Mouse (Mus musculus) cerebellum, postnatal 36 days (tissue): ENCODE results near the gene Gm47995.
"Not testable (repeated sequence)": the region's sequence is repeated elsewhere in the genome, so short reads cannot be mapped to it uniquely, and the experiment has no call there.

Experiments
- DNase-seq, 2 experiments: peaks; one replicate each; pipeline ENCODE4 v3.0.0; 2021 to 2022; ENCODE audit warnings: mixed read lengths in 2 of 2

Gm47995 gene

DNA sequence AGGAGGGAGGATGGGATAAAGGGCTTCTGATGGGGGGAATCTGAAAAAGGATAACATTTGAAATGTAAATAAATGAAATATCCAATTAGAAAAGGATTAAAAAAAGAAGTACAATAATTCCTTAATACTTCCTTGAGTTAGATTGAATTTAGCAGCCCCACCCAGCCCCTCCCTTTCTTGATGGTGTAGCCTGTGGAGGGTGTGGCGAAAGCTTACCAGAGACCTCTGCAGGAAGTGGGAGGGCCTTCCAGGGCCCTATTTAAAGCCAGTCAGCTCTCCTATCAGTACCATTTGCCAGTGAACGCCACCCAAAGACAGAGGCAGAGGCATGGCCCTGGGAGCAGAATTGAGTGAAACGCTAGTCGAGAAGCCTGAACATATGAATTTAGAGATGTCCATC lies at the start of gene Gm47995:
Gm47995 (plus strand) TSS at position 329 of the 400 bp plus-strand sequence.
- DNase-seq: not testable (repeated sequence)

DNA sequence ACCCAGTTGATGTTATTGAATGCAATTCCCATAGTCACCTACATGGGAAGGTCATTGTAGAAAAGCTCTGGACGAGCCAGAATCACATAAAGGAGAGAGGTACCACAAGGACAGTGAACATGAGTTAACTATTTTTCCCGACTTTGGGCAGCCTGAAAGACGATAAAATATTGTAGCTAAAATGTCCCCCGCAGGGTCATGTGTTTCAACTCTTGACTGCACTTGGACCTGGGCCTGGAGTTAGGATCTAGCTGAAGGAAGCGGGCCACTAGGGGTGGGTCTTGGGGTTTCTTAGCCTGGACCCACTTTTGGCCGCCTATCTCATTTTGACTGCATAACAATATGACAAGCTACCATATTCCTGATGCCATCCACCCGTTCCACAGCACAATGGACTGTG lies 48.0 kb upstream of the Gm47995 start:
- DNase-seq: no peak

DNA sequence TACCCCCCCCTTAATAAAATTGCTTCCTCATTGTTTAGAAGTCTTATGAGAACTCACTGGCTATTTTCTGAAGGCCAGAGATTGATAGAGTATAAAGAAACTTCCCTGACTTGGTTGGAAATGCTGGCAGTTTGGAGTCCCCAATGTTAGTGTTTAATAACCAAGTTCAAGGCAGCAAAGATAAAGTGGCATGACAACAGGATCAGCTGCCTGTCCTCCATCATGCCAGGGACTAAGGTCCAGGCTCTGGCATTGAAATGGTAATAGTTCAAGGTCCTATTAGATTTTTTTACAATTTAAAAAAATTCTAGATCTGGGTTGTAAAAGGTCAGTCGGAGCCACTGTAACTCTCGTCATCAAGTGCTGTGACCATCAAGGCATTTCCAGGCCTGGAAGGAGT lies 47.2 kb upstream of the Gm47995 start:
- DNase-seq: no peak

DNA sequence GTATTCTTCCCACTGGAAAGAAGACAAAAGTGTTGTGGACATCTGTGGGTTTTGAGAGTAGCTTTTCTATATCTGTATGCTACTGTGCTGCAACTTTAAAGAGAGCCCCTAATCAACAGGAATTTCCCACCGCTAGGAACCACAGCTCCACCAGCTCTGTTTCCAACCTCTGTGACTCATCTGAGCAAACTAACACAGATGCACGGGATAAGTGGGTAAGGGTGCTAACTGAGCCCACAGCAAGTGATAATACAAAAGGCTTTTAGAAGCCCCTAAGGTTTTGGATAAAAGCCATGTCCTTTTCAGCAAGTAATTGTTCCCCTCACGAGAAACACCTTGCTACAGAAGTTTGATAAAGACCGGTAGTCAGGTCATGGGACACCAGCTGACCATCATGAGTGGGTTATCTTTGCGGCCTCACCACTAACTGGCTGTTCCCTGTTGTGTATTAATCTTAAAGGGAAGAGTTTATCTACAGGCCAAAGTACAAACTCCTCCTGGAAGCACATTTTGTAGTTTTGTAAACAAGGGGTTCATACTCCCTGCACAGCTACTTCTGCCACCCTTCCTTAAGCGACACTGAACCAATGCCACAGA lies 45.1 kb upstream of the Gm47995 start:
- no peak for DNase-seq

DNA sequence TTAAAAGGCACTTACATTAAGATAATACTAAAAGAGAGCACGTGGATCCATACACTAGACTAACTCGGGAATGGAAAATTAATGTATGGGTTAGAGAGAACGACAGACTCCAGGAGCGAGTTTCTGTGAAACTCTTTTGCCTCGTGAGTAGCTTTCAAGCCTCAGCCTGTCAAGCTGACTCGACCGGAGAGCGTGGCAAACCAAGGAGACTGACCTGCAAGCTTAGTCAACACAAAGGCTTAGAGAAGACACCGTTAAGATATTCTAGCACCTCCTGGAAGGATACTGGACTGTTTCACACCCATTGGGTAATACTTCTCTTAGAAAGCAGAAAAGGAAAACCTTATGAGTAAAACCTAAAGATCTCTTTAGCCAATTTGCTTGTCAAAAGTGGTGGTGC lies 44.1 kb upstream of the Gm47995 start:
- DNase-seq: not testable (repeated sequence)

DNA sequence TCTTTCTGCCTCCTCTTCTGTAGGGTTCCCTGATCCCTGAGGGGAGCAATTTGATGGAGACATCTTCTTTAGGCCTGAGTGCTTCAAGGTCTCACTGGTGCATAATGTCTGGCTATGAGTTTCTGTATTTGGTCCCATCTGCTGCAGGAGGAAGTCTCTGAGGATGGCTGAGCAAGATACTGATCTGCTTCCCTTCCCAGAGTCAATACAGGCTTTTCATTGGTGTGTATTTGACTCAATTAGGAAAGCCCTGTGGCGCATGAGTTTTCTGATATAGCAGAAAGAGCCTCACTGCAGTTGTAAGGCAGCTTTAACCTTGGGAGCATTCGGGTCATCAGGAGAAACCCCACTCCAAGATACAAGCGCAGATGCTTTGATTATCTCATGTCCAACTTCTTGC lies 42.1 kb upstream of the Gm47995 start:
- no peak for DNase-seq

DNA sequence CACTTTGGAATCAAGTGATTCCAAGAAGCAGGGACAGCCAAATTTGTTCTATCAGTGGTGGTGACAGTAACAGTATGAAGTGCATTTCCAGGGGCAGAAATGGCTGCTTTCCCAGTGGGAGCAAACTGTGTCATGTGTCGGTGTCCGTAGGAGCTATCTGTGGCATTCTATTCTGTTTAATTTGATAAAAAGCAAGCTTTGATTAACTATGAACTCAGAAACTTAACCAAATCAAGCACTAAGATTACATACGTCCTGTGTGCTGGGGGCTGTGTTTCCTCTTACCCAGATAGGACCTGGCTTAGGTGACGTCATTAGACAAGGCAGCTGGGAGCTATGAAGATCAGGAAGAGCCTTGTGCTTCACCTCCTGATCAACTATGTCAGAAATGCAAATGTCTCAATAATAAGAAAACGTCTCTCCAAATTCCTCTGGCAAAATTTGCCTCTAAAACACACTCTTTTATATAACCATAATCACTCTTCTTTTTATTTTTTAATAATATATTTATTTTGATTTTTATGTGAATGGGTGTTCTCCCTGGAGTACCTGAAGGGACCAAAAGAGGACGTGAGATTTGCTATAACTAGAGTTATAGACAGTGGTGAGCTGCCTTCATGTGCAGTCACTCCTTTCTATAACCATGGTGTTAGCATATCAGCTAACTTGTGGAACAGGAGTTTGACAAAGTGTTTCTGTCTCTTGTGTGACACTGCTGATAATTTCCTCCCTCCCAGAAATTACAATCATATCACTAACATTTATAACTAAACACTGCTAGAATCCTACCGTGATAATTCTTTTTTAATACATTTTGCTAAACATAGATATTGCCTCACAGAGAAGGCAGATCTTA lies 41.2 kb upstream of the Gm47995 start:
- DNase-seq: no peak

DNA sequence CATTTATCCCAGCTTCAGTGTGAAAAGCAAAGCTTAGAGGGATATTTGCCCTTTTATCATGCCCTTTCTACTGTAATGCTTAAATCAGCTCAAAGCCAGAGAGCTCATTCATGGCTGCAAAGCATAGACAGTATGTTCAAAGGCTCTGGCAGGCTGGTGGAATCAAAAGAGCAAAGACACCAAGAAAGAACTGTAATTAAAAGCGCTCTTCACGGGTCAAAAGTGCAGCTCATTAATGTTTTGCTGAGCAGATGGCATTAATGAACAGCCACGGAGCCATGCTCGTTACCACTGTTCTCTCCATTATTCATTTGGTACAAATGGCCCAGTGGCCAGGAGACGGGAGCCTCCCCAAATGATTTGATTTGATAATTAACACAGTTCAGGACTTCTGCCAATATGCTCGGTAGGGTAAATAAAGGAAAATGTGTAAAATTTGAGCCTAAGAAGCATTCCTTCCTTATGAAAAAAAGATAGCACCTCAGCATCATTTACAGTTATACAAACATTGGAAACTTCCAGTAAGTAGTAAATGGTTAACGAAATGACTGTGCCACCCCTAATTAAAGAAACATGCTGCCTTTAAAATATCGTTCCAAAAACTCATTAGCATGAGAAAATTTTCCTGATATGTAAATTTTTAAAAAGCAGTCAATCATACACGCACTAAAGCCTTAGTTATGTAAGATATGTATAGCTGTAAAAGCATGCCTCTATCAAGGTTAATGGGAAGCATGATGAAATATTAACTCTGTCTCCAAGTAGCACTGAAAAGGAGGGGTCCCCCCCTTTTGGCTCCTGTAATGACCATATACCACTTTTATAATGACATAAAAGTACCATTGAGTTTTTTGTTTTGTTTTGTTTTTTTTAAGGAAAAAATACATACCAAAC lies 40.0 kb upstream of the Gm47995 start:
- no peak for DNase-seq

DNA sequence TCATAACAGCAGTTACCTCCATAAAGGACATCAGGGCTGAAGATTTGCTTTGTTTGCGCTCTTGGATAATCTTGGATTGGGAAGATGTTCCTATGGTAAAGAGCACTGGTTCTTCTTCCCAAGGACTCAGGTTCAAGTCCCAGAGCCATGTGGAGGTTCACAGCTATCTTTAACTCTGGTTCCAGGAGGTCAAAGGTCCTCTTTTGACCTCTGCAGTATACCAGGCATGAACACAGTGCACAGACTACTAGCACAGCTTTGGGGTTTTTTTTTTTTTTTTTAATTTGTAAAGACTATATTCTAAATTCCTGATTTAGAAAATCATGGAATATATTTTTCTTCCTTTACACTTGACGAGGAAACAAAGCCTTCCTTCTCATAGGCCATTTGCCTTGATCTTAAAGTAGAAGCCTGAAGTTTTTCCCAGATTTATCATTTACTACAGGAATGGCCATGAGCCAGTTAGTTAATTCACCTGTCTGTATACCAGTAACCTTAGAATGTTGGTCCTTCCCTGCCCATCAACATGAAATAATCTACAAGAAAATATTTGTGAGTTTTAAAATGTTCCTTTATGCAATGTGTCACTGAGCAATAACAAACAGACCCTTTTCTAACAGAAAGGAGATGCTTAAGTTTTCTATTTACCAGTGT lies 39.3 kb upstream of the Gm47995 start:
- DNase-seq: no peak

DNA sequence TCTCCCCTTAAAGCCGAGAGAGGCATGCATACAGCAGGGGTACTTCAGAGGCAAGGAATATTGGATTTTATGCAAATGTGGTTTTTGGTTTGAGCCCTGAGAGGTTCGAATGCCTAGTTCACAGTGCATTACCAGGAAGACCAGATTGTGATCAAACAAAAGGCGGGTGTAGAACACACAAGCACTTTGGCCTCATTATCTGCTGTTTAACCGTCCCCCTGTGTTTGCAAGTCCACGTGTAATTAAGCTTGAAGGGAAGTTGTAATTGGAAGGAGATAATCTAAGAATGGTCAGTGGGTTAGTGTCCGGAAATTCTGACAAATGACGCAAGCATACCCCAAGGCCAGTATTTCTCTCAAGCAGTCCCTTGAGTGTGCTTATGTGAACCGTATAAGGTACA lies 32.2 kb upstream of the Gm47995 start:
- no peak for DNase-seq

DNA sequence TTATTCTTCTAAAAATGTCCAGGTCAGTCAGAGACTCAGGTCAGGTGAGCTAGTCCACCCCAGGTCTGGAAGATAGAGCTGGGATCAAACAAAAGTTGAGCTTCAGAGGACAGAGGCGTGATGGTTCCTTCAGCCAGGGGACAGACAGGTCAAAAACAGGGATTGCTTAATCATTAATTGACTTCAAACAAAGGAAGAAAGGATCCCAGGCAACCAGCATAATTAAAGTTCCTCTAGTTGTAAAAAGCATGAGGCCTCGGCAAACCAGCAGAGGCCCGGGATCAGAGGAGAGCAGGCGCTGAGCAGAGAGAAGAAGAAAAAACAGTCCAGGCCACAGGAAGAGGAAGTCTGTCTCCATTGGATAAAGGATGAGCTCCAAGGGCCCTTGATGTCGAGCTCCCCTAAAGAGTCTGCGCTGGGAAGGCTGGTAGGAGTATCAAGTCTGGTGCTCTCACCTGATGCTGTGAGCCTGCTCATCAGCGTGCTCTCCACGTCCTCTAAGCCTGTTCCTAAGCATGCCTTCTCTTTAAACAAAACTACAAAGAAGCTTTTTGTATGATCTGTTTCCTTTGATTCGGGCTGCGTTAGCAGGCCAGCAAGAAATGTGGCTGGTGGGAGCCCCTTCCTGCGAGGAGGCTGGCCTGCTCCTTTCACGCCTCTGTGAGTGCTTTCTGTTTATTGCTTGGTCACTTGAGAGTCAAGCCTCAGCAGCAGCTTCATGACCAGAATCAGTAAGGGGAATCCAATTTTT lies 30.8 kb upstream of the Gm47995 start:
- DNase-seq: no peak

DNA sequence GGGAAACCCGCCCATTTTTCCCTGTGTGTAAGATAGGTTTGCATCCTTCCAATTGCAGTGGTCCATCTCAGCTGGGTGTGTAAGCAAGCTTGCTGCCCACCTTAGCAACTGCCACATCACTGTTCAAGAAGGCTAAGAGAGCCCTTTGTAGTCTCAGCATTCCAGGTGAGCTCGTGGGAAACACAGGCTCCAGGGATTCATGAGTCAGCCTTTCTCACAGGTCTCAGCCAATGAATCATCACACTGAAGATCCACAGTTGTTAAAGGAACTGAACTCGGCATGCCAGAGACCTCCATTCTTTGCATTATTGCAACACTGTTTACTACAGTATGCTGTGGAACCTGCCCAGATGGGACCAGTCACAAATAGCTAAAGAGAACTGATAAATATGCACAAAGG lies 29.6 kb upstream of the Gm47995 start:
- no peak for DNase-seq

DNA sequence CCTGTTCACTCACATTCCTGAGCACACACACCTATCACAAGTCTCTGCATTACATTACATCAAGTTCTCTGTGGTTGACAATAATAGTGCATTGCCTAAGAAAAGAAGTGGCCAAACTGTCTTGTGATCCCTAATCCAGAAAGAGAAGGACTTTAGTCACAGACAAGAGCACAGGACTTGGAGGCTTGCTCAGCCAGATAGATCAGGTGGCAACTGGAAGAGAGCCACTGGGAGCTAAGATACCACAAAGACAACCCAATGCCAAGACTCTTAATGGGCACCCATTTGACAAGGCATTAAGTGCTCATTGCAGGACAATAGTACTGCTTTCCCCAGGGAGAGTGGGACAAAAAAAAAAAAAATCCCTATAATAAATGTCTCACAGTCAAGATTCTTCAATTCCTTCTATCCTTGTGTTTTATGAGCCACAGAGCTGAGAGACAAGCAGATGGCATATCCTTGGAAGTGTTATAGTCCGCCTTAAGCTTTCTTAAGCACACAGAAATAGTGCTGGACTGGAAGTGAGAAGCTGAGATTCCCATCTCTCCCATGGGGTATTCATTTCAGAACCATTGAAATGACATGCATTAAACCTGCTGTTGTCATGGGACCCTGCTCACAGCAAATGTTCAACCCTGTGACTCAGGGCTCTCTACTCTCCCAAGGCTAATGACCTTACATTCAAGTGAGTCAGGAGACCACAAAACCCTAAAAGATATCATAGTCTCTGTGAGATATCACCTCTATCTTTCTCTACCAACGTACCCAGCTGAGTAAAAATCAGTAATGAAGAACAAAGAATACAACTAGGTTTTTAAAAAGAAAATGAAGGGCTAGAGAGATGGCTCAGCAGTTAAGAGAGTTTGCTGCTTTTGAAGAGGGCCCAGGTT lies 26.4 kb upstream of the Gm47995 start:
- no peak for DNase-seq

DNA sequence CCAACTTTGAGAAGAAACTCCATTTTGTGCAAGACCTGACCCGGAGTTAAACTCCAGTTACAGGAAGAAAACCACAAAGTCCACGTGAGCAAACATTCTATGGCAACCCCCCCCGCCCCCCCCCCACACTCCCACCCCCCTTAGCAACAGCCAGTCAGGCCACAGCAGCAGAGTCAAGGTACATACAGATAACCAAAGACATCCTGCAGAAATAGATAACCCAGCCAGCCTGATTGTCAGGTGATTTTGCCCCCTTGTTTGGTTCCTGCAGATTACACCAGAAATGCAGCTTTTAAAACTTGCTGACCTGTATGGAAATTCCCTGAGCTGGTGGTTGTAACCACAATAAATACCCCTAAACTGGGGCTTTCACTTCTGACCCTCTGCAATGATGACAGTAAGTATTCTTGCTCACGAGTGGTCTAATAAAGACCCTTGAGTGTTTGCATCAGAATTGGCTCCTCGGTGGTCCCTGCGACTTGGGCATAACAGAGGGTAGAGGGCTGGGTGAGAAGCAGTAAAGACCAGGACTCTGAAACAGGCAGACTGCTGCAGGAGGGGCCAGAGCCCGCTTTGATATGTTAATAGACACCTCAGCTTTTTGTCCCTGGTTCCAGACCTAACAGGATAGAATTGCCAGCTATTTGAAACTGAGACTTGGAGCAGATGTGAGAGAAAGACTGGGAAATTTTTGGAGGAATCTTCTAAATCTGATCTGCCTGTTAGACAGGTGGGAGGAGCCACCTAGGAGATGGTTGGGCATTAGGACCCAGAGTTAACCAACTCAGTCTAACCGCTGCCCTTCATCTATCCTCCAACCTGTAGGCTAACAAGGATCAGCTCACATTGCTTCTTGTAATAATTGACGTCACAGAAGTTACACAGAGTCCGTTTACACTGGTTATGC lies 21.0 kb upstream of the Gm47995 start:
- DNase-seq: no peak

DNA sequence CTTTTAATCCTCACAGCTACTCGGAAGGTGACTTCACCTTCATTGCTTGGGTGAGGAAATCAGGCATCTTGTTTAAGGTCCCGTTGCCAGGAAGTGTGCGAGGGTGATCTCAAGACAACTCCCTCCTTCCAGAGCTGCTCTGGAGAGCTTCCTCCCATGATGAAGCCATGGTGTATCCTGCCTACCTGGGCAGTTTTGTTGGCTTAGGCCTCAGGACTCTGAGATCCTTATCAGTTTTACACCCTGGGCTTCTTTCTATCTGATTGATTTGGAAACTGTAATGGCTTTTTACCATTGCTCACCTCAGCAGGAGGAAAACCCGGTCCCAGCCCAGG lies 20.3 kb upstream of the Gm47995 start:
- no peak for DNase-seq

DNA sequence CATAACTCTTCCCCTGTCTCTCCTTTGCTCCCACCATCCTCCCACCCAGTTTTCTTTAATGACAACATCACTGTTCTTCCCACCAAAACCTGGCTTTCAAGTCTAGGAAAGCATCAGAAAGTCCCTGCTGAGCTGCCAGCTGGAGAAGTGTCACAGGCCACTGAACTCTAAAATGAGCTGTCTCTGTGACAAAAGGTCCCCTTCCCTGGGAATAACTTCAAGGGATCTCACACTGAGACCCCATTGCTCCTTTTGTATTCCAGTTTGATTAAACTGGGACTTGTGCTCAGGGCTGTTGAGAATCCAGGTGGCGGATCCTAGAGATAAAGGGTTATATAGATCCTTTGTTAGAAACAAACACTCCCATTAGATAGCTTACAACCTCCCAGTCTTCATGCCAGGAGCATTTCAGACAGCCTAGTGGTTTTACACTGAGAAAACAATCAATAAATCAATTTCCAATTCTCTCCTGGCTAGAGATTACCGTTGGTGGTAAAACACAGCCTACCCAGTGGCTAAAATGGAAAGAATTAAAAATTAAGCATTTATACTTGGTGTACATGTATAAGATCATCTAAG lies 19.7 kb upstream of the Gm47995 start:
- DNase-seq: no peak

DNA sequence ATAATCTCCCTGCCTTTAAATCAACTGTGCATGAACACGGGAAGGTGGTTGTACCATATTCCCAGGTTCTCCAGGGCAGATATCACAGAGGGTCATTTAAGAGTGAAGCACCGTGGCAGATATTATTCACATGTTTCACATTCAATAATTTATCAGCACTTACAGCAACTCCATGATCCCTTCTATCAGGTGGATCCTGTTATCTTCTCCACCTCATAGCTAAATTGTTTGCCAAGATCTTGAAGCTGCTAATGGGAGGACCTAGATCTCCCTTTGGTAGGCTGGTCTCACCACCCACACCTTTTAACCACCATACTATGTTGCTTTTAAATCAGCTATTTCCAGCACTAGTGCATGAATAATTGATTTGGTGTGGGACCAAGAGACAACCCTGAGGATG lies 18.1 kb upstream of the Gm47995 start:
- no peak for DNase-seq

DNA sequence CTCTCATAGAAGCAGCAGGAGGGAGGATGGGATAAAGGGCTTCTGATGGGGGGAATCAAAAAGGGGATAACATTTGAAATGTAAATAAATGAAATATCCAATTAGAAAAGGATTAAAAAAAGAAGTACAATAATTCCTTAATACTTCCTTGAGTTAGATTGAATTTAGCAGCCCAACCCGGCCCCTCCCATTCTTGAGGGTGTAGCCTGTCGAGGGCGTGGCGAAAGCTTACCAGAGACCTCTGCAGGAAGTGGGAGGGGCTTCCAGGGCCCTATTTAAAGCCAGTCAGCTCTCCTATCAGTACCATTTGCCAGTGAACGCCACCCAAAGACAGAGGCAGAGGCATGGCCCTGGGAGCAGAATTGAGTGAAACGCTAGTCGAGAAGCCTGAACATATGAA lies 16.0 kb upstream of the Gm47995 start, which contains the start of gene Gm47985:
Gm47985 (plus strand) TSS at position 272 of the 400 bp plus-strand sequence.
- not testable (repeated sequence) for DNase-seq

DNA sequence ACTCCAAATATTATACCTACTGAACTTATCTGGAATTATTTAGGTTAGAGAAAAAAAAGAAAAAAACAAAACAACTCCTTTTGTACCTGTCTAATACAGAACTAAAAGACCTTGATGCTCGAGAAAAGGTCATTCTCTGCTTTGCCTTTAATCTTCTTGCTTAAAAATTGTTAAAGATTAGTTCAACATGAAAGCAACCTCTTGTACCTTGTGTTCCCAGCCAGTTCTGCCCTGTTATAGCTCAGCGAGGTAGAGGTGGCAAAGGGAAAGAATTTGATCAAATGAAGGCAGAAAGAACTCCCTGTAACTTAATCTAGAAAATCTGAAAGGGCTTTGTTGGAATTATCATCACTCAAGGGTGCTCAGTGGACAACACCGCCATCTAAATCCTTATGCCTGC lies 12.1 kb upstream of the Gm47995 start:
- DNase-seq: not testable (repeated sequence)
